Mouse (Mus musculus): ENCODE measurements at regions not wholly inside any gene's neighbourhood (a gene's known extent, or its start where the extent isn't known, plus 50 kb on each side); places are given as distances from the start of the nearest gene placed in this dataset.
A peak's percentile ranks its signal among the peaks of the same experiment; 100 is the strongest.

DNA sequence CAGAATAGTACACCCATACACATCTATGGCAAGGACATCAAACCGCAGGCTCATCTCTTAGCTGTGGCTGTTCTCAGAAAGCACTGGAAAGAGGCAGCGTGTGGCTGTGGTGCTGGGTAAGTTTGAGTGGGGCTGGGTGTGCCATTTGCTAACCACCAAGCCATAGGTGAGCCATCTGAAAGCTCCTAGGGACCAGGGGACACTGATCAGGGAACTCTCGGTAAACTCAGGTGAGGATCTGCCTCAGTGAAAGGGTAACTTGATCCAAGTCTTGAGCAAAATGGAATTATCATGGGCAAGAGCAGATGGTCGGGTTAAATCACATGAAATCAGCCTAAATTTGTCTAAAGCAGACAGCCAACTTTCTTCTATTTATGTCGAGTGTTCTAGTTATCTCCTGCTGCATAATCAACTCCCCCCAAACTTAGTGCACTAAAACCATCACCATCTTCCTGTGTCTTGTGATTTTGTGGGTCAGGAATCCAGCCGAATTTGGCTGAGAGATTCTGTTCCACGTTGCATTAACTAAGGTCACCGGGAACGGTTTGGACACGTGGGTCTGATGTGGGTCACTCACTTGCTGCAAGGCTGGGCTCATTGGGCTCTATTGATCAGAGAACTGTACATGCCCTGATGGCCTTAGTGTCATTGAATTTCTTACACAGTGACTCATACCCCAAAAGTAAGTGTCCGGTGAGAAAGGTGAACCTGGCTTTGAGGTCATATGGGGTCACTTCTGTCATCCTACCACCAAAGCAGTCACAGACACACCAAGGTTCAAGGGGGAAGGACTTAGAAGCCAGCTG lies 78.9 kb upstream of the Hes1 start:
- 39% methylated on average over 11 of the region's 11 CpGs for WGBS
- Histone ChIP-seq H3K27me3 (ENCODE audit: control insufficient read depth, insufficient read depth, low read length) (no peaks in the 10 kb centered on the region), H3K79me2 (ENCODE audit: control insufficient read depth, insufficient read depth, low read length) (no peaks in the 10 kb centered on the region), H3K4me1 (ENCODE audit: control insufficient read depth, insufficient read depth, low read length) (peaks cover 18% of the 10 kb centered on the region), H3K36me3 (ENCODE audit: control insufficient read depth, insufficient read depth, low read length) (no peaks in the 10 kb centered on the region), H3K27ac (replicated peaks; ENCODE audit: insufficient read depth, low read depth, low read length) (no peak overlapping the region), H3K4me3 (ENCODE audit: insufficient read depth, low read depth, low read length) (no peak overlapping the region), H3K9ac (ENCODE audit: low read depth, low read length) (no peak overlapping the region)
- no peak for TF ChIP-seq POLR2A (IDR thresholded peaks at IDR 0.05; ENCODE audit: extremely low read depth, insufficient read depth, low read length)
- DNase-seq (ENCODE audit: extremely low read depth, low read depth, low spot score): peak; percentile 96

DNA sequence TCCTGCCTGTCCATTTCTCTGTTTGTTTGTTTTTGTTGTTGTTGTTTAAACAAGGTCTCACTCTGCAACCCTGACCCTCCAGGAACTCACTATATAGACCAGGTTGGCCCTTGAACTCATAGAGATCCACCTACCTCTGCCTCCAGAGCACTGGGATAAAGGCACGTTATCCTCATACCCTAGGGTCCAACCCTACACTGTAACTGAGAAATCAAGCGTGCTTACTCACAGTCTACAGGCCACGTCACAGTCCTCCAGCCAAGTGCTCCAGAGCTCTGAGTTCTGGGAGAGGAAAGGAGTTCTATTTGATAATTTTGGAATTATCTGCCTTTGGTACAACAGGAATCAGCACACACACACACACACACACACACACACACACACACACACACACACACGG lies 76.6 kb upstream of the Hes1 start:
- Histone ChIP-seq H3K9ac (ENCODE audit: low read depth, low read length) (no peak overlapping the region), H3K4me3 (ENCODE audit: insufficient read depth, low read depth, low read length) (no peak overlapping the region), H3K79me2 (ENCODE audit: control insufficient read depth, insufficient read depth, low read length) (no peaks in the 10 kb centered on the region), H3K36me3 (ENCODE audit: control insufficient read depth, insufficient read depth, low read length) (no peaks in the 10 kb centered on the region), H3K27me3 (ENCODE audit: control insufficient read depth, insufficient read depth, low read length) (no peaks in the 10 kb centered on the region), H3K4me1 (ENCODE audit: control insufficient read depth, insufficient read depth, low read length) (peaks cover 29% of the 10 kb centered on the region), H3K27ac (replicated peaks; ENCODE audit: insufficient read depth, low read depth, low read length) (no peak overlapping the region)
- WGBS: 53% methylated on average over 4 of the region's 4 CpGs
- DNase-seq (ENCODE audit: extremely low read depth, low read depth, low spot score): no peak
- TF ChIP-seq CTCF (IDR thresholded peaks at IDR 0.05; ENCODE audit: low read depth, low read length) (no peak), POLR2A (IDR thresholded peaks at IDR 0.05; ENCODE audit: extremely low read depth, insufficient read depth, low read length) (no peak)

DNA sequence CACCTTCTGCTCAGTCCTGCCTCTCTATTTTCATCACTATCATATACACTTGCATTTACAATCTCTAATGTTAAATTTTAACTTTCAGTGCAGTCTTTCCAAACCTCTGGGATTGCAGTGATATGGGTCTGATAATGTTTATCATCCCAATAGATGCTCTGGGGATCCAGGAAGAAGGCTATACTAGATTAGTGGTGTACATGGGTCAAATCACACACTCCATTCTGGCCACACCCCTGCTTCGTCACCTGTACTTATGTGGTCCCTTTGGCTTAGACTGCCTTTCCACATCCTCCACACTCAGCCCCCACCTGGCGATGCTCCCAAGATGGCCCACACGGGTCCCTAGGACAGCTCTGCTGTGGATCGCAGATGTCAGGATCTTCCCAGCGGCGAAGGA lies 76.2 kb upstream of the Hes1 start:
- no peaks in the 10 kb centered on the region for H3K27me3 ChIP-seq (ENCODE audit: control insufficient read depth, insufficient read depth, low read length)
- H3K4me3 ChIP-seq (ENCODE audit: insufficient read depth, low read depth, low read length): no peak overlapping the region
- TF ChIP-seq POLR2A (IDR thresholded peaks at IDR 0.05; ENCODE audit: extremely low read depth, insufficient read depth, low read length): no peak
- TF ChIP-seq CTCF (IDR thresholded peaks at IDR 0.05; ENCODE audit: low read depth, low read length): no peak
- H3K27ac ChIP-seq (replicated peaks; ENCODE audit: insufficient read depth, low read depth, low read length): no peak overlapping the region
- H3K9ac ChIP-seq (ENCODE audit: low read depth, low read length): no peak overlapping the region
- no peaks in the 10 kb centered on the region for H3K36me3 ChIP-seq (ENCODE audit: control insufficient read depth, insufficient read depth, low read length)
- H3K4me1 ChIP-seq (ENCODE audit: control insufficient read depth, insufficient read depth, low read length): peaks cover 29% of the 10 kb centered on the region
- no peaks in the 10 kb centered on the region for H3K79me2 ChIP-seq (ENCODE audit: control insufficient read depth, insufficient read depth, low read length)
- 93% methylated on average over 6 of the region's 6 CpGs for WGBS
- no peak for DNase-seq (ENCODE audit: extremely low read depth, low read depth, low spot score)

DNA sequence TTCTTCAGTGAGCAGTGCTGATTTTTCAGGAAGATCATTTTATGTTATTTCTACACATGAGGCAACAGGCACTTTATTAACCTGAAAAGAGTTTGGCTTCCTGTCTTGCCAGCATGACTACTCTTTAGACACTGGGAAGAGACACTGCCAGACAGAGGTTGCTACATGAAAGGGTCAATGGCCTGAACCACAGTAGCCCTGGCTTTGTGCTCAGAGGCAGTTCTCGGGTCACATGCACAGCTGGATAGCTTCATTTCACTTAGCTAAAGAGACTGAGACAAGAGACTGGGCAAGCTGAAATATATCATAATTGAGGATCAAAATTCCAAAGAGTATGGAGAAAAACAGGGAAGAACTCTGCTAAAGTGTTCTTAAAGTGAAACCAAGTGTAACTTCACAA lies 74.9 kb upstream of the Hes1 start:
- H3K4me1 ChIP-seq (ENCODE audit: control insufficient read depth, insufficient read depth, low read length): peaks cover 29% of the 10 kb centered on the region
- TF ChIP-seq CTCF (IDR thresholded peaks at IDR 0.05; ENCODE audit: low read depth, low read length): no peak
- TF ChIP-seq POLR2A (IDR thresholded peaks at IDR 0.05; ENCODE audit: extremely low read depth, insufficient read depth, low read length): no peak
- no peaks in the 10 kb centered on the region for H3K79me2 ChIP-seq (ENCODE audit: control insufficient read depth, insufficient read depth, low read length)
- no peak overlapping the region for H3K9ac ChIP-seq (ENCODE audit: low read depth, low read length)
- DNase-seq (ENCODE audit: extremely low read depth, low read depth, low spot score): peak; percentile 98
- no peak overlapping the region for H3K27ac ChIP-seq (replicated peaks; ENCODE audit: insufficient read depth, low read depth, low read length)
- H3K36me3 ChIP-seq (ENCODE audit: control insufficient read depth, insufficient read depth, low read length): no peaks in the 10 kb centered on the region
- H3K27me3 ChIP-seq (ENCODE audit: control insufficient read depth, insufficient read depth, low read length): no peaks in the 10 kb centered on the region
- WGBS: 10% methylated on average over 1 of the region's 1 CpGs
- no peak overlapping the region for H3K4me3 ChIP-seq (ENCODE audit: insufficient read depth, low read depth, low read length)

DNA sequence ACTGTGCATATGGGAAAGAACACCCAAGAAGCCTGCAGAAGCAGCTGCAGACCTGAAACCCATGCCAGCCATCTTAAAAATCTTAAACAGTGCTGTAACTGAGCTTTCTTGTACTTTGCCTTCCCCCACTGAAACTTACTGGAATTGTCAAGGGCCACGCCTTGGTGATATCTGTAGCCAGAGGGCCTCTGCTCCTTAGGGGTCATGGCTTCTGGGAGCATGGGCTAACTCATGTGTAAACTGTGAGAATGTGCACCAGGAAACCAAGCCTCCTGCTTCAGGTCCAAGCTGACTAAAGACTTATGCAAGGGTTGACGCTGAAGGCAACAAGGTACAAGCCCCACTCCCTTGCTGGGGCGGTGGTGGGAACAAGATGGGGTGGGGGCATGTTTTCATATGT lies 73.8 kb upstream of the Hes1 start:
- no peak for DNase-seq (ENCODE audit: extremely low read depth, low read depth, low spot score)
- Histone ChIP-seq H3K79me2 (ENCODE audit: control insufficient read depth, insufficient read depth, low read length) (no peaks in the 10 kb centered on the region), H3K36me3 (ENCODE audit: control insufficient read depth, insufficient read depth, low read length) (no peaks in the 10 kb centered on the region), H3K27me3 (ENCODE audit: control insufficient read depth, insufficient read depth, low read length) (no peaks in the 10 kb centered on the region), H3K4me1 (ENCODE audit: control insufficient read depth, insufficient read depth, low read length) (peaks cover 24% of the 10 kb centered on the region), H3K9ac (ENCODE audit: low read depth, low read length) (no peak overlapping the region), H3K27ac (replicated peaks; ENCODE audit: insufficient read depth, low read depth, low read length) (no peak overlapping the region), H3K4me3 (ENCODE audit: insufficient read depth, low read depth, low read length) (no peak overlapping the region)
- no peak for TF ChIP-seq POLR2A (IDR thresholded peaks at IDR 0.05; ENCODE audit: extremely low read depth, insufficient read depth, low read length)
- no peak for TF ChIP-seq CTCF (IDR thresholded peaks at IDR 0.05; ENCODE audit: low read depth, low read length)
- 72% methylated on average over 3 of the region's 3 CpGs for WGBS

DNA sequence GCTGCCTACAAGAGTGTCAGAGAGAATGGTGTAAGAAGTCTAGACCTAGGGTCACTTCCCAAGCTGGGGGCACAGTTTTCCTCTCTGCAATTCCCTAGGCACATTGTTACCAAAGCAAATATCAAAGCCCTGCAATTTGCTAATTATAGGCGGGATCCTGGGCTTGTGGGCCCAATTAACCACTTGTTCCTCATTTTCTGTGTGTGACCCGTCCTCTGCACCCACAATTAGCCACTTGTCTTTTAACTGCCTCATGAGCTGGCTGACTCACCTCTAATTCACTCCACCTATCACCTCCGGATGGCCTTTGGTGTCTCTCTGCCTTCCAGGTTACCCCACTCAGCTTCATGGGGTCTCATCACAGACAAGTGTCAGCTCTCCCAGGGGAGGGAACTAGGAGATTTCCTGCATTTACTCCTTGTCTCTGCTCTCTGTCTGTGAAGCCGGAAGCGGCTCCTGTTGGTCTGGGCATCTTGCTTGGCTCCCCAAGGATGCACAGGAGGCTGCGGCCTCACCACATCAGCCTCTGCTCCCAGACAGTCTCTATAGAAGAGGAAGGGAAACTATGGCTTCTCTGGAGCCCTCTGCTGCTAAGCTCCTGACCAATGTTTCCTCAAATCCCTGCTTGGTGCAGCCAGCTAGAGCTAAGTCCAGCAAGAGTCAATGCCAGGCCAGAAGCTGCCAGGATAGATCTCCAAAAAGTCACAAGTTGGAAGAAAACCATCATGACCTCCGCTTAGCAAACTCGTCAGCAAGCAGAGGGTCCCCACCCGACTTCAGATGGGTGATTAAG lies 73.2 kb upstream of the Hes1 start:
- no peaks in the 10 kb centered on the region for H3K79me2 ChIP-seq (ENCODE audit: control insufficient read depth, insufficient read depth, low read length)
- DNase-seq (ENCODE audit: extremely low read depth, low read depth, low spot score): peak; percentile 91
- H3K27ac ChIP-seq (replicated peaks; ENCODE audit: insufficient read depth, low read depth, low read length): peak overlapping the region; percentile 52
- TF ChIP-seq CTCF (IDR thresholded peaks at IDR 0.05; ENCODE audit: low read depth, low read length): no peak
- TF ChIP-seq POLR2A (IDR thresholded peaks at IDR 0.05; ENCODE audit: extremely low read depth, insufficient read depth, low read length): no peak
- H3K4me1 ChIP-seq (ENCODE audit: control insufficient read depth, insufficient read depth, low read length): peaks cover 21% of the 10 kb centered on the region
- H3K36me3 ChIP-seq (ENCODE audit: control insufficient read depth, insufficient read depth, low read length): no peaks in the 10 kb centered on the region
- H3K27me3 ChIP-seq (ENCODE audit: control insufficient read depth, insufficient read depth, low read length): no peaks in the 10 kb centered on the region
- 55% methylated on average over 9 of the region's 9 CpGs for WGBS
- H3K9ac ChIP-seq (ENCODE audit: low read depth, low read length): no peak overlapping the region
- no peak overlapping the region for H3K4me3 ChIP-seq (ENCODE audit: insufficient read depth, low read depth, low read length)
